Mouse (Mus musculus): ENCODE results near the gene Ovch2.
A peak's percentile ranks its signal among the peaks of the same experiment; 100 is the strongest.
"Not testable (repeated sequence)": the region's sequence is repeated elsewhere in the genome, so short reads cannot be mapped to it uniquely, and the experiment has no call there.

Ovch2 gene

DNA sequence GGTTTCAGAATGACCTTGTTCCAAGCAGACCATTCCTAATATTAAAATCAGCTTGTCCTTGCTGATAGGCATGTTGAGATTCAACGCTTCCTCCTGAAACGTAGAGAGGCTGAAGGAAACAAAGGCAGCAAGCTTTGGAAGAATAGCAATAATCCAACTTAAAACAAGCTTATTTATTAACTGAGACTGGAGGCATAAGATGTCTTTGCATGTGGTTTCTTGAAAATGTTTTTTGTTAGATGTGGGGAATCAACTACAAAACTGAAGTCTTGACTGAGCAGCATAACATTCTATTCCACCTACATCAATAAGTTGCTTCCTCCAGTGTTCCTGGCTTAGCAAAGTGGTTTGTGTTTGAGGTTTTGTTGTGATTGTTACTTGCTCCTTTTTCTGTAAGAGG, at the start of gene Ovch2:
Gene Ovch2 (minus strand): TSS at position 101 of the 400 bp plus-strand sequence.
- DNase-seq = no peak

DNA sequence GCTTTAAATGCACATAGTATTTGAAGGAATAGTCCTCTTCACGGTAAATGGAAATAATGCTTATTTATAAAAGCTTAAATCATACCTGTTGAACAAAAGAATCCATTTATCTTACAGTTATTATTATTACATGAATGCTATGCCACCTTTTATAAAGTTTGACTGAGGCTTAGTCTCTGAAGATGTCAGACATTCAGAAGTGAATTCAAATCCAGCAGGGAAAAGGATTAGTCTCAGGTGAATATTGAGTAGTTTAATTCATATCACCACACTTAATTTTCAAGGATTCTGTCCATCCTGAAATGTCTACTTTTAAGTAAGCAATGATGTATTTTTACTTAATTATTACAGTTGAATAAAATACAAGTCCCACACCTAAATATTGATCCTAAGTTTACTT, 46.4 kb upstream of the Ovch2 start, which contains the start of gene Olfr470:
Gene Olfr470 (minus strand): TSS at position 101 of the 400 bp plus-strand sequence.
- not testable (repeated sequence) for DNase-seq

DNA sequence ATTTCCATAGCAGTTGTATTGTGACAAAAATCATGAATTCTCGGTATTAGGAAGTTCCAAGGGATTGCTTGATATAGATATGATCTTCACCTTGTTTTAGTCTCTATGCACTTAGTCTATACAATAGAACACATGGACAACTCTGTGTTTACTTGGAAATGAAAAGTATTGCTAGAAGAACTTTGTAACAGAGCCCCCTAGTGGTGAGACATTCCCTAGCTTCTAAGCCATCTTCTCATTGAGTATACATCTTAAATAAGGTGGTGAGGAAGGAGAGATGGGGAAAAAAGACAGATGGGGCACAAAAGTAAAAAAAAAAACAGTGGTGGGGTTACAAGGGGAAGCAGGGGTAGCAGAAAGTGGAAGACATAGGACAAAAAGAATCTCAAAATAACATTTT, 40.7 kb upstream of the Ovch2 start:
- DNase-seq = no peak

DNA sequence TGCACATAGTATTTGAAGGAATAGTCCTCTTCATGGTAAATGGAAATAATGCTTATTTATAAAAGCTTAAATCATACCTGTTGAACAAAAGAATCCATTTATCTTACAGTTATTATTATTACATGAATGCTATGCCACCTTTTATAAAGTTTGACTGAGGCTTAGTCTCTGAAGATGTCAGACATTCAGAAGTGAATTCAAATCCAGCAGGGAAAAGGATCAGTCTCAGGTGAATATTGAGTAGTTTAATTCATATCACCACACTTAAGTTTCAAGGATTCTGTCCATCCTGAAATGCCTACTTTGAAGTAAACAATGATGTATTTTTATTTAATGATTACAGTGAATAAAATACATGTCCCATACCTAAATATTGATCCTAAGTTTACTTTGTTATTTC, 24.4 kb upstream of the Ovch2 start, which contains the start of gene Olfr469:
Gene Olfr469 (minus strand): TSS at position 101 of the 400 bp plus-strand sequence.
- DNase-seq = not testable (repeated sequence)

DNA sequence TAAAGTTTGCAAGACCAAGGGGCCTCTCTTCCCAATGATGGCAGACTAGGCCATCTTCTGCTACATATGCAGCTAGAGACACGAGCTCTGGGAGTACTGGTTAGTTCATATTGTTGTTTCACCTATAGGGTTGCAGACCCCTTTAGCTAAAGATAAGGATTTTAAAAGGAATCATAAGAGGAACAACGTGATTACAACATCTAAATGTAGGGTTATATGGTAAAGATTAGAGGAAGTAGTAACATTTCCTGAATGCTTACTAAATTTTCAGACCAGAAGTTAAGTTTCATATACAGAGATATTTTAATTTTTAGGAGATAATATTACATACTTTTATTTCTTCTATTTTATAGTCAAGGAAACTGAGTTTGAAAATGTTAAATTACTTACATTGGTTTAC, 22.9 kb upstream of the Ovch2 start:
- DNase-seq = not testable (repeated sequence)

DNA sequence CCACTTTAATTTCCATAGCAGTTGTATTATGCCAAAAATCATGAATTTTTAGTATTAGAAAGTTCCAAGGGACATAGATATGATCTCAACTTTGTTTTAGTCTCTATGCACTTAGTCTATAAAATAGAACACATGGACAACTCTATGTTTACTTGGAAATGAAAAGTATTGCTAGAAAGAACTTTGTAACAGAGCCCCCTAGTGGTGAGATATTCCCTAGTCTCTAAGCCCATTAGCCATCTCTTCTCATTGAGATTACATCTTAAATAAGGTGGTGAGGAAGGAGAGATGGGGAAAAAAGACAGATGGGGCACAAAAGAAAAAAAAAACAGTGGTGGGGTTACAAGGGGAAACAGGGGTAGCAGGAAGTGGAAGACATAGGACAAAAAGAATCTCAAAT, 18.4 kb upstream of the Ovch2 start:
- DNase-seq = no peak

DNA sequence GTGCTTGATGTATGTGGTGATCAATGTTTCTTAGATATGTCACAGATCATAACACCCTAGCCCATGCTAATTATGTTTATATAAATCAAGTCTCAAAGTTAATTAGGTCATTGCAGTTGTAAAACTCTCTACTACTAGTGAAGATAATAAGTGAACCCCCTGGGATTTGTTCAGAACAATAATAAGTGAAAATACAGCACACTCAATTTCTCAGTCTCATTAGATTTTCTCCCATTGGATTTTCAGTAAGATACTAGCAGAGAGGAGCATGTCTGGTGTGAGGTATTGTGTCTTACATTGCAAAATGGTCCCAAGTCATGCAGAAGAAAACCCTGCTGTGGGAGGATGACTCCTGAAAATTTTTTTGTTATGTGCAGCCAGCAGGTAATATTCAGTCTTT, 11.0 kb upstream of the Ovch2 start, which contains the start of gene Olfr467:
Gene Olfr467 (plus strand): TSS at position 301 of the 400 bp plus-strand sequence.
- DNase-seq = no peak

DNA sequence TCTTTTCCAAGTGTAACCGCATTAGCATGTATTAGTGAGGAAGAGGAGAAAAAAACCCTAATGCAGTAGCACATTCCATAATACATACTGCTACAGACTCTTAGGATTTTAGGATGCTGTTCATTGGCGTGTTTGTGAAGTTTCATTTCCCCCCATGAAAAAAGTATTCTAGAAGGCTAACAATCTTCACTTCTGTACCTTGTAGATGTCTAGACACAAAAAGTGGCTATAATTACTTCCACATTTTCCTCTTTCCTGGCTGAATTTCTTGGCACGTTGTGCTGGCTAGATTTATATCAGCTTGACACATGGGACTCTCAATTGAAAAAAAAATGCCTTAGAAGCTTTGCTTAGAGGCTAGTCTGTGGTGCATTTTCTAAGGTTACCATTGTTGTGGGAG, 1.1 kb upstream of the Ovch2 start:
- no peak for DNase-seq

DNA sequence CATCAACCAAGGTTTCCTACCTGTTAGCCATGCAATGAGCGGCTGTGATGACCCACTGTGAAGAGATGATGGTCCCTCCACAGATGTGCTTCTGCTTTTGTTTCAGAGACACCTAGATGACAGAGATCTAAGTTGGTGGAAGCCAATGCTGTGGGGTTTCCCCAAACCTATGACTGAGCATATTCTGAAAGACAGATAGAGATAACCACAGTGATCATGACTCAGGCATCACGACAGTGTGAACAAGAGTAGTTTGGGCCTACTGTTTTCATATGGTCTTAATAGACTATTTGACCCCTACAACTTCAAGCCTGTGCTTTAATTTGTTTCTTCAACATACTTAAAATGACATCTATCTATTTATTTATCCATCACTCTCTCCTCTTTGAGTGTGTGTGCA, 4.5 kb downstream of the Ovch2 start:
- DNase-seq = no peak

DNA sequence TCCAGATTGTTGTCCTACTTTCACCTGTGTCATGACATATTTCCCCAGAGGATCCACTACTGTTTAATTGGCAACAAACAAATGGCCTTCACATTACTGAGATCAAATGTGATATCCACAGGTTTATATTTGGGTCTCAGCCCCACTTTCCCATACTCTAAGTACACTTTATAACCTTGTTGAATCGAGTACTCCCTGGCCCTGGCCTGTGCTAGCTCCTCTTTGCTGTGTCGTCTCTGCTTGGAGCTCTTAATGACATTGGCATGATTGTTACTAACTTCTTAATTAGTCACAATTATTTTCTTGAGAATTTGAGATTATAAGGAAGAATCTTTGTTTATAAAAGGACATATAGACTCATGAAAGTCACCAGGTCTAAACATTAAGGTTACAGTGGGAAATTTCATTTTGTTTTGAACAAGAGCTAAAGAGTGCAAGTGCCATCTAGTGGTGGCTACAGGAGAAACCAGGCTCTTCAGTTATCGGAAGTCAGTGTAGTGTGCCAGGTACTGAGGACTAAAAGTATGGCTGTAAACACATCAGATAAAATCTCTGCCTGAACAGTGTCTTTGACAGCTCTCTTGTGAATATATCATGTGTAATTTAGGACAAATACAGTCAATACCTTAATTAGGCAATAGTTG, 12.9 kb downstream of the Ovch2 start:
- DNase-seq = peak; percentile 14

DNA sequence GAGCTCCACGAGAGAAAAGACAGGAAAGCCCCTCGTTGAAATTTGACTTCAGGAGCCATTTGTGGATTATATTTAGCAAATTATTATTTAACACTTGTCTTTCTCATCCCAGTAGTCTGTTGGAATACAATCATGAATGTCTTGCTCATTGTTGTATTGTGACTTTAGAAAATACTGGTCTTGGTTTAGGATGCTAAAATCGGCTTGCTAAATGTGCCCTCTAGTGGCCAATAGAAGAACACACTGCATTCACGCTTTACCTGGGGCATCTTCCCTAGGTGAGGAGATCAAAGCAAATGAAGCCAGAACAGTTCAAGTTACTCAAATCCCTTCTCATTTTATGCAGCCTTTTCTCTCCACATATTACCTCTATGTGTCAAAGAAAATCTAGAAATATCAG, 21.4 kb downstream of the Ovch2 start:
- DNase-seq = no peak

DNA sequence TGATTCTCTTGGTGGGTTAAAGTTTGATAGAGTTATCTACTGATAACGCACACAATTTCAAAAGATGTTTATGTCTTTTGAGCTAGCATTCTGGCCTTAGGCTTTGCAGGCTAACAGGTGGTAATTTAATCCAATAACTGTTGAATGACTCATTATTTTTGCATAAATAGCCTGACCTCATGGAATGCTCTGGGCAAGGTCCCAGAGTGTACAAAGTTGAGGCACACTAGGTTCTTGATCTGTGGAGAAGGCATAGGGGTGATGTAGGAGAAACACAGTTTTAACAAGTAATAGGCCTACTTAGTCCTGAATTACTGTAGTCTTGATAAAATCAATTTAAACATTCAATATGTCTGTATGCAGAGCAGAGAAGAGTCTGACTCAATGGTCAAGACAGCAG, 22.8 kb downstream of the Ovch2 start:
- no peak for DNase-seq

DNA sequence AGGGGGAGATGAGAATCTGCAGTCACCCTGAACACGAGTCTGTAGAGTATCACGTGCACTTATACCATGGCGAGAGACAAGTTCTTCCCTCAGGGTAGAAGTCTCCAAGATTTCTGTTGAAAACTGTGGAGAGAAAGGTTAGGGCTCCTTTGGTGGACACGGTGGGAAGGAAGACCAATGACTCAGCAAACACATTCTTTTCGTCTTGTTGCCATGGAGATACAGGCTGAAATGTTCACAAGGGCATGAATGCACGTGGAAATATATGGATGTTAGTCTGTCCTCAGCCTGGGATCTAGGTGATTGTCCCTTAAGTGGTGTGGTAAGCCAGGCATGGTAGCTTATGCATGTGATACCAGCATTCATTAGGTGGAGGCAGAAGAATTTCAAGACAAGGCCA, 30.2 kb downstream of the Ovch2 start:
- no peak for DNase-seq

DNA sequence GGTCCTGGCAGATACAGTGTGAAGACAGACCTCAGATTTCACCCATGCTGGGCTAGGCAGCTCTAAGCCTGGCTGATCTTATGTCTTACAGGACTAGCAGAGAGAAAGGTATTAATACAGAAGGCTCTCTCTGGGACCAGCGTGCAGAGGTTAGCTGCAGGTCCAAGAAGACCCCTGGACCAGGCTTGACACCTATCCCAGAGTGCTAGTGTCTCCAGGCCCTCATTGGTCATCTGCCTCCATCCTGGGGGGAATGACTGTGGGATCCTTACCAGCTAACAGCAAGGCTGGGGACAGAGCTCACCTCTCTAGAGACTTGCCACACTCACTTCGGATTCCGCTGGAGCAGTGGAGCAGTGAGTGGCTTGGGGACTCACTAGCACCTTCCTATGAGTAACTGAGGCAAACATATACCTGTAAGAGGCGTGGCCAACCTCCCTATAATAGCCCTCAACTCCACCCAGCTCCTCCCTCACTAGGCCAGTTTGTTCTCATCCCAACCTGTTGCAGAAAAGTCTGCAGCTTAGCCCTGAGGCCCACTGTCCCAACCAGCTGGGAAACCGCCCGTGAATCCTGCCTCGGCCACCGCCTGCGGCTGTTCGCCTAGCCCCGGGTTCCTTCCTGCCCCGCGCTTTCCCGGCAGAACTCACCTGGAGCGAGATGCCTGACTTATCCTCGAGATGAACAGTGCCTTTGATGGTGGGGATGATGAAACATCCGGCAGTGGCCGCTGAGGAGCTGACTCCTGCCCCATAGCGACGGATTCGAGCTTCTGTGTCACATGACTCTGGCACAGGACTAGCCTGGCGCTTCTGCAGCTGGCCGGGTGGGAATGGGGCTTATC, 43.5 kb downstream of the Ovch2 start, which contains the start of gene Cyb5r2:
Gene Cyb5r2 (minus strand): TSS at position 725 of the 844 bp plus-strand sequence.
- peak; percentile 31 for DNase-seq

DNA sequence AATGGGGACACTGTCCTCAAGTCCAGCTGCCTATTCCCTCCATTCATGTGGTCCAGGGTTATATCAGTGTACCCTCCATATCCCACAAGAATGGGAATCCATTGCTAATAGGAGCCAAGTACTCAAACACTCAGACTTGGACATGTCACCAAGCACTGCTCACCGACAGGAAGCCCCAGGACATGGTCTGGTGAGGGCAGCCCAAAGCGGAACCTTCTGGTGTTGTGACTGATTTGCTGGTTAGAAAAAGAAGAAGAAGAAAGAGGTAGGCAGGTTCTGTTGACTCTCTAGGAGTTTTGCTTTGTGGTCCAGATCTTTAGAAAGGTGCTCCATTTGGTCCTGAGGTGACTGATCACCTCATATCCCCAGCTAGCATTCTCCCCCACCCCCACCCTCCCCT, 44.3 kb downstream of the Ovch2 start:
- no peak for DNase-seq

DNA sequence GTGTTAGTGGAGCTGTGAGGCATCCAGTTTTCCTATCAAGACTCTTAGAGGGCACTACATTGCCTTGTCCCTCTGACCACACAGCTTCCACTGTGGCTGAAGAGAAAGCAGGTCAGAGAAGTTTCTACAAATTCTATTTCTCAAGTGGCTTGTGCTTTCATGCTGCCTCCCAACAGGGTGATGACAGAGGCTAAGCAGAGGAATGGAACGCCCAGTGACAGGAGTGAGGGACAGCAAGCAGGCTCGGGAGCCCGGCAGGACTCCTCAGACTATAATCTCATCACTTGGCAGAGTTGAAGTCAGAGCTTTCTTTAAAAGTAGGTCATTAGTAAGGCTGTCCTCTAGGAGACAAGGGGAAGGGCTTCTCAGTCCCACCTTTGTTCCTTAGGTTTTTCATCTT, 45.1 kb downstream of the Ovch2 start:
- DNase-seq = no peak

DNA sequence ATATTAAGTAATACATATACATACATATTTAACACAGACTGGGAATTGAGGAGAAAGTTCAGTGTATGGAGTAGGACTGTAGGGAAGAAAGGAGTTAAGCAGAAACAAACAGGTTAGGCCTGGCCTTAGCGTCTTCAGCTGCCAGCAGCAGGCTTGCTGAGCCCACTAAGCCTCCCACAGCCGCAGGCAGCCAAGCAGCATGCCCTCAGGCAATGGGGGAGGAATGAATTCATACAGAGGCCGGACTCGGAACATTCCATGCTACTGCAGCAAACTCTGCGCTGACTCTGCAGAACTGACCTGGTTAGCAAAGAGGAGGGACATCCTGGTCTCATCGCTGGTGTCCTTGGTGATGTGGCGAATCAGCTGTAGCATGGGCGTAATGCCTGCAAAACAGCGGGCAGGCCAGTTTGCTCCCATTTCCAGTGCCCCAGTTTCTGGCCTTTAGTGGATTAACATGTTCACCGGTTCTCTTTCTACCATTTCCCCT, 48.9 kb downstream of the Ovch2 start:
- no peak for DNase-seq

DNA sequence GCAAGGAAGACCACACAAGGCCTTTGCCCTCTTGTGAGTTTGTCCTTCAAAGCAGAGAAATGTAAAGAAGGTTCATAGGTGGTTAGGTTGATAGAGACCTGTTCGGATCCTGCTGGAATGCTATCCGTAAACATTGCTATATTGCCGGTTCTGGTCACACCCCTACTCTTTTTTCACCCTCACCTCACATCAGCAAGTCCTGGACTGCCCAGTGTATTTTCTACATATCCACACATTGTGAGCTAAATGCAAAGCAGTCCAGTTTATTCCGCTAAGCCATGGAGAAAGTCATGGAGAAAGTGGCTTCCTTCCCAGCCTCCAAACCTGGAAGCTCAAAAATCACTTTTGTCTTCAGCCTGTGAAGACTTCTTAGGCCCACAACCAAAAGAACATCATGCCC, 51.3 kb downstream of the Ovch2 start:
- no peak for DNase-seq

DNA sequence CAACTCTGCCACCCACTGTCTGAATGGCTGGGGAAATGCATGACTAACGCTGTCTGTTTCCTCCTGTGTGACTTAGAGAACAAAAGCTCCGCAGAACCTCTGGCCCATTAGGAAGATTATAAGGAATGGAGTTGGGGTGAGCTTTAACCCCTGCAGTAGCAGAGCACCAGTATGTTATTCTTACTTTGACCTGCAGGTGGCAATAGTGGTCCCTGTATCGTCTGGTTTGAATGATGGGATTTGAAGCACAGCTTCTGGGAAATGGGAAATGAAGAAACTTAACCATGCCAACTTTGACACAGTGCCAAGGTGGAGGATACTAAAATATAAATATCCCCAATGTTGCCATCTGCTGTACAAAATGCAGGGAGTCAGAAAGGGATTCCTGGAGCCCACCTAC, 51.7 kb downstream of the Ovch2 start:
- peak; percentile 12 for DNase-seq

DNA sequence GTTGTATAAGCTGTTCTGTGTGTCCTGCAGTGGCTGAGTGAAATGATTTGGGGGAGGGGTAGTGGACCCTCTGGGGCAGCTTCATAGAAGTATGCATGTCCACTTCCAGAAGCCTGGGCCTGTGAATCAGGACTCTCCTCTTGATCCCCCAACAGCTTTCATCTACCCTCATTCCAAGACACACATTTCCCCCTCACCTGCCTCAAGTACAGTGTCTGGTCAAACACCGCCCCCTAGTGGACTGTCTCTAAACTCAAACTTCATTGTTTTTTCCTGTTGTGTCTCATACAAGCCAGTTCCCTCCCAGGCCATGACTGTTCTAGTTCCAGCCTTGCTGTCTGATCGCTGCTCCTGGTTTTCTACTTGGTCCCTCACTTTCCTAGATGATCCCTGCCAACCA, 53.1 kb downstream of the Ovch2 start:
- peak; percentile 39 for DNase-seq

DNA sequence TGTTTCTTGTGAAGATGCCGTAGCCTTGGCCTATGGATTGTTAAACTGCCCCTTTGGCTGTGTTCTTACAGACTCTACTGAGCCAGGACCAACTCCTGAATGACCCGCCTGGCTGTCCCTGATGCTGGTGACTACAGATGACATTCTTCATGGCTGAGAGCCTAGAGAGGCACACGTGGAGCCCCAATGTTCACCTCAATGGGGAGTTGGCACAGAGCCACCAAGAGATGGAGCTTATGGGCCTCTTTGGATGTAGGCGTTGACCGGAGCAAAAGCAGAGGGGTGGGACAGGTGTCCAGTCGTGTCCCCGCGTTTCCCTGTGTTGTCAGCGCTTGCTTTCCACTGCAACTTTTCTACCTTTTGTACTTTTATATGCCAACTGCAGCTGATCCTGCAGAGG, 53.5 kb downstream of the Ovch2 start:
- no peak for DNase-seq

DNA sequence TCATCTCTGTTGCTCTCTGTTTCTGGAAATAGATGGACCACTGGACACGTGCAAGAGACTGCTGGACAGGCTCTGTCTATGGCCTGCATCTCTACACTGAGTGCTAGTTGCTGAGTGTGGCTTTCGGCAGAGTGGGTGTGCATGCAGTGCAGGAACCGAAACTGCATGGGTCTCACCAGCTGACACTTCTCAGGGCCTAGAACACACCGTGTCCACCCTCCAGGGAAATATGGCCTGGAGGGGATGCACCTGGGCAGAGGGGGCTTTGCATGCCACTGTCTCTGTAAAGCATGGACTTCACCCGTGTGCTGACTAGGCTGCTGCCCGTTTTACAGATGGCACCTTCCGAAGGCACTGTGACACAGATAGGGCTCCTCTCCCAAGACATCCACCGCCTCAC, 55.0 kb downstream of the Ovch2 start:
- DNase-seq = no peak

DNA sequence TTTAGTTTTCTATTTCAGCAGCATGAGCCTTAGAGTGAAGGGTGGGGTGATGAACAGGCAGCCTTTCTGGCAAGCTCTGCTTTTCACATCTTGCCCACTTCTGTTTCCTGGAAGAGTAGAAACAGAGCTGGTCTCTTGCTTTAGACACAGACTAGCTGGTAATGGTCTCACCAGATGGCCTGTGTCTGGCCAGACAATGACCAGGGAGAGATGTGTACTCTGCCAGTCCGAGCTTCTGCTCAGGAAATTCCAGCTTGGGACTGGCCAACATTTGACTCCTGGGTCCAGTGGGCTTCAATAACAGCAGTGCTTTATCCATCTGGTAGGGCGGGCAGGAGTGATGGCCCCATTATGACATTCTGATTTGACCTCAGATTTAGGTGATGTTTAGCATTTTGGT, 55.9 kb downstream of the Ovch2 start:
- DNase-seq = no peak

DNA sequence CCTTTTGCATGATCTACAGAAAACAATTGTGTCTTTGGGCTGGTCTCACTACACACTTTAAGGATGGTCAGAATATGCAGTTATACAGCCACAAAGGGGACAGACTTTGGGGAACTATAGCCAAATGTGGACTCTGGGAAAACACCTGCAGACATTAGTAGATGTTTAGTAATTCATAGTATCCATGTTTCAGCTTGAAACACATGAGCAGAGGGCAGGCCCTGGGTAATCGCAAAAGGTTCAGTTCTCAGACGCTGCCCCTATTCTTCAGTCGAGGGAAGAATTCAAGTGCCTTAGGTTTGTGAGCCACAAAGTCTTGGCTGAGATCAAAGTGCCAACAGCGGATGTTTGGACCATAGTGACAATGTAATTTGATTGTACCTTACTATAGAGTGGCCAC, 56.6 kb downstream of the Ovch2 start:
- no peak for DNase-seq

Data from right cerebral cortex, adult 18-20 months (tissue).